Mouse (Mus musculus): ENCODE data around the gene Alg13. TPM values are rescaled to one million over a fixed set of nuclear protein-coding genes. Genes with fewer than 3 reads are reported as not detected.

The Alg13 gene
- 9.3 TPM in 2 replicates for polyA plus RNA-seq (2012; rRNA removed)

GRCm38 (mm10) chrX:144317548-144318163 is at the start of gene Alg13:
Alg13 (plus strand) TSS chrX:144317804.
- DNase-seq (ENCODE audit: extremely low spot score in 1 of 2, low spot score in 1 of 2): peak; percentile 62 to 83

DNA sequence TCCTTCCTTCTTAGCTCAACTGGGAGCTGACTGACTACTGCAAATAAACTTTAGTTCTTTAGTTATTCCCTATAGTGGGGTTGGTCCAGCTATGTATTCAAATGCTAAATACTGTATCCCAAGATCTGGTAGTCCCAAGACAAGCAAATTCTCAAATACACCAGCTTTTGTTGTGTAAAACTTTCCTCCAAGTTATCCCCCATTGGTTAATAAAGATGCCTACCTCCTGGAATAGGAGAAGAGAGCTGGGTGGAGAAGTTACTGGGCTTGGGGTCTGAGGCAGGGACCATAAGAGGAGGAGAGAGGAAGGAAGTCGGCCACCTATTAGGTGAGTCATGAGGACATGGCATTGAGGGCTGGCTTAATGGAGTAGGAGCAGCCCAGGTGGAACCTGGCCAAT is 49.0 kb upstream of the Alg13 start:
- DNase-seq (ENCODE audit: extremely low spot score in 1 of 2, low spot score in 1 of 2): no peak

DNA sequence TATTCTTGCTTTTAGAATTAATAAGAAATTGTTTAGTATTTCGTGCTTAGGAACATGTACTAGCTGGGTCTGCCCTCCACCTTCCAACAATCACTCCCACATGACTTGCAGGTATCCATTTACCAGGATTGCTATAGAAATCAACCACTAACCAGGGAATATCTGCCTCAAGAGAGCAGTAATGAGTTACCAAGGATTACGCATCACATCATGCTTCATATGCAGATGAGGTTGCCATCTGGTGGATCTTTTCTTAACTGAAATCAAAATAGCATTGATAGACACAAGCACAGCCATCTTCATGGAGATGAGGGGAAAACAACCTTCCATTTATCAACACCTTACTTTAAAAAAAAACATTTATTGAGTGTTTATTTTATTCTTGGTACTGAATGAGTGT is 16.1 kb upstream of the Alg13 start:
- DNase-seq (ENCODE audit: extremely low spot score in 1 of 2, low spot score in 1 of 2): peak in 1 of 2 experiments; percentile 59

GRCm38 (mm10) chrX:144305659-144306058 is 11.9 kb upstream of the Alg13 start:
- no peak for DNase-seq (ENCODE audit: extremely low spot score in 1 of 2, low spot score in 1 of 2)

- DNase-seq (ENCODE audit: extremely low spot score in 1 of 2, low spot score in 1 of 2): no peak
Measured at GRCm38 (mm10) chrX:144314041-144314440, 3.6 kb upstream of the Alg13 start.

DNA sequence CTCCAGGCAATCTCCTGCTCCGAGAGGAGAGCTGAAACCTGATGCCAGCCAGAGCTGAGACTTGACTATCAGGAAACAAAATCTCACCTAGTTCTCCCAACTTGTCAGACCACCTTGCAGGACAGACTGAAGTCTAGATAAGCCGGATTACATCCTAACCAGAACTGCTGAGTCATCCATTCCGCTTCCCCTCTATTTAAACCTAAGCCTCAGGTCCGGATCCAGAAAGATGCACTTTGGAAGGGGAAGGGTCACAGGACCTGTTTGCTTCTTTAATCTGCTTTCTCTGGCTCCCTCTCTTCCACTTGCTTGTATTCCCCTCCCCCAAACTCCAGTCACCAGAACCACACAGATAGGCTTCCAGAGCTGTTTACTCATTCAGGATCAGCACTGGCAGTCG is 2.6 kb upstream of the Alg13 start:
- no peak for DNase-seq (ENCODE audit: extremely low spot score in 1 of 2, low spot score in 1 of 2)

GRCm38 (mm10) chrX:144316004-144316403 is 1.6 kb upstream of the Alg13 start:
- no peak for DNase-seq (ENCODE audit: extremely low spot score in 1 of 2, low spot score in 1 of 2)

DNA sequence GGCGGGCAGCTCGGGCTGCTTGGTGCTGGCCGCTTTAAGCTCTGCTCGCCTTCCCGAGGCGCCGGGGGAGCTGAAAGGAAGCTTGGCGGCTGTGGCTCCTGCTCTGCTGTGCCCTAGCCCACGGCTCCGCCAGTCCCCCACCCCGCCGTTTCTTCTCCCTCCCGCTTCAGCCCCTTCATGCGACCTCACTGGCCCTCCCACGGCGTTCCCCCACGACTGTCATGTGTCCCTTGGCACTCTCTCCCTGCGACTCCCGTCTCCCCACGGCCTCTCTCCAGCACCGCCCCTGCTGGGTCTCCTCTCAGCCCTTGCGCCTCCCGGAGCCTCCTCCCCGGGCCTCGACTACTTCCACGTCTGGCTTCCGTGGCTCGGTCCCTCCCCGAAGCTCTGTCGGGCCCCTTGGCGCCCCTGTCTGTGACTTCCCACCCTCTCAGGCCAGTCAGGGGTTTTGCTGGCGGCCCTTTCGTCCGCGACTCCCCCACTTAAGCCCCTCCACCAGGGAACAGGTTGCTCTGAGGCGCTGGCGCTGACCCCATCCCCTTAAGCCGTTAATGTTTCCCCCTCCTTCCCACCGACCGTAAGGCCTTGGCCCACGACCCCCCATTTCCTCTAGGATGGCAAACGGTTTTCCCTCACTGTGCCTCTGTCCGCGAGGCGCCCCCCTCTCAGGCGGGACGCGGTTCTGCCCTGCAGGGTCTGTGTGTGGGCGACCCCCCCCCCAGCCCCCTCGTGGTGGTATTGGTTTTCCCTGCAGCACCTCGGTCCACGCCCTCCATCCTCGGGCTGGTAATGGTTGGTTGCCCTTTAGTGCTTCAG is 768 bp downstream of the Alg13 start:
- no peak for DNase-seq (ENCODE audit: extremely low spot score in 1 of 2, low spot score in 1 of 2)

- DNase-seq (ENCODE audit: extremely low spot score in 1 of 2, low spot score in 1 of 2): no peak
Measured at GRCm38 (mm10) chrX:144319366-144319765, 1.8 kb downstream of the Alg13 start.

GRCm38 (mm10) chrX:144325375-144325774 is 7.8 kb downstream of the Alg13 start:
- no peak for DNase-seq (ENCODE audit: extremely low spot score in 1 of 2, low spot score in 1 of 2)

DNA sequence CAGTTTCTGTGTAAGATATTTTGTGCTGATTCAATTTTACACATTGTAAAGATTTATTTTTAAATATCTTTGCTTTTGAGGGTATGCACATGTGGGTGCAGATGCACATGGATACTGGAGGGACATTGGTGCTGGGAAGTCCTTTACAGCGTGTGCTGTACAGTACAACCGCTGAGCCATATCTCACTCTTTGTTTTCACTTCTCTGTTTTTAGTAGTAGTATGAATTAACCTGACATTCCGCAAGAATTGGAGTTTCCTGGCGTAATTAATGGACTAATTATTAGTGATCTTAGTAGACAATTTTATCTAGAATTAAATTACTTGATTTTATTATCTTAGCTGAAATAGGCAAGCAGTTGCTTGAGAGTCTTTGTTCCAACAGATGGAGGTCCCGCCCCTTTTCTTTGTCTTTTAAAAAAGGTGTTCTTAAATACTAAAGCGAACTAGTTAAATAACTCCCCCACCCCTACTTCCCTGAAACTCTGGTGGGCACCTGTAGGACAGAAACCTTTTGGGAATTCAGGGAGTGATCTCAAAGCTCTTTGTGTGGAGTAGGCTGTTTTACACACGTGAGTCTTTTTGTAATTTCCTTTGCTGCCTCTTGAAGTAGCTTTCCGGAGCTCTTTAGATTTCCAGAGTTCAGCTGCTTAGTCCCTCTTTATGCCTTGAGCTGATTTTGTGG is 17.9 kb downstream of the Alg13 start:
- DNase-seq (ENCODE audit: extremely low spot score in 1 of 2, low spot score in 1 of 2): no peak

DNA sequence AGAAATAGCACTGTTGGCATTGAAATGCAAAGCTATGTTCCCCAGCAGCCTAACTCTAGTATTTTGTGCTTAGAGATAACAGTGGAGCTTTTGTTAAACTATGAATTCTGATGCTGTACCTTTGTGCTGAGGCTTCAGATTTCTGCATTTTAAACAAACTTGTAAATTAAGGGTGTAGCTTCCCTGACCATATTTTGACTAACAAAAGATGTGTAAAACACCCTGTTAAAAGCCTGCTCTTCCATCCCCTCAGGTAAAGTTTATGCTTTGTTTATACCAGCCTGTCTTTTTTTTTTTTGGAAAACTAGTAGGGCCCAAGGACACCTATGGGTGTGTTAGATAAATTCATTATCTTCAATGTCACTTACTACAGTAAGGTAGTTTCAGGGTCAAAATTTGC is 20.3 kb downstream of the Alg13 start:
- no peak for DNase-seq (ENCODE audit: extremely low spot score in 1 of 2, low spot score in 1 of 2)

GRCm38 (mm10) chrX:144338355-144338754 is 20.8 kb downstream of the Alg13 start:
- DNase-seq (ENCODE audit: extremely low spot score in 1 of 2, low spot score in 1 of 2): no peak

DNA sequence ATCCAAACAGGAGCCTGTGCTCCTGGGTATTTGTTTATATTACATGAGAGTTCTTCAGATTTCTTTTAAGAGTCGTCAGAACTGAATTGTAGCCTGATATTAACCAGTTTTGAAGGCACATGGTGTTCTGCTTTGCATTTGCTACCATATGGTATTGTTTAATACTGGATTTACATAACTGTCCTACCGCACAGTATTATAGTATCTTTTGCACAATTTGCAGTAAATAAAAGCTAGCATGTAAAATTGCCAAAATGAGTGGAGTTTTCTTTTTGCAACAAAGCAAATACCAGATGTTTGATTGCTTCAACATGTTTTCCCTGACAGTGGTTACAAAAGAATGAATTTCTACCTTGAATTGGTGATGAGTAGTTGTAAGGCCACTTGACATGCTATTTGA is 56.6 kb downstream of the Alg13 start:
- no peak for DNase-seq (ENCODE audit: extremely low spot score in 1 of 2, low spot score in 1 of 2)

DNA sequence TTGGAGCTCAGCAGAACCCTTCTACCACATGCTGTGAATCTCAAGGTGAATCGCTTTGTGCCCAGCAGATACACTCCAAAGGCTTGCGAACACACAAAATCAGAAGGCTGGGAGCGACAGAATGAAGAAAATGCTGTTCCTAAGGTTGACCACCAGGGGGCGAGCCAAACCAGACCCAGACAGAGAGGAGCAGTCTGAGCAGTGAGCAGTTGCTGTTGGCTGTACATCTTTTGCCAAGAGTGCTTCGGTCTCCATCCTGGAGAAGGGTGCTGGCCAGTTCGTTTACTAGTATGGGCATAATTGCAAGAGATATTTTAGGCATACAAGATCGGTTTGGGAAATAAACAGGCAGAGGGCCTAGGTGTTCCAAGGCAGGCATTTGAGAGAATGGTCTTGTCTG is 85.9 kb downstream of the Alg13 start:
- DNase-seq (ENCODE audit: extremely low spot score in 1 of 2, low spot score in 1 of 2): peak in 1 of 2 experiments; percentile 58

DNA sequence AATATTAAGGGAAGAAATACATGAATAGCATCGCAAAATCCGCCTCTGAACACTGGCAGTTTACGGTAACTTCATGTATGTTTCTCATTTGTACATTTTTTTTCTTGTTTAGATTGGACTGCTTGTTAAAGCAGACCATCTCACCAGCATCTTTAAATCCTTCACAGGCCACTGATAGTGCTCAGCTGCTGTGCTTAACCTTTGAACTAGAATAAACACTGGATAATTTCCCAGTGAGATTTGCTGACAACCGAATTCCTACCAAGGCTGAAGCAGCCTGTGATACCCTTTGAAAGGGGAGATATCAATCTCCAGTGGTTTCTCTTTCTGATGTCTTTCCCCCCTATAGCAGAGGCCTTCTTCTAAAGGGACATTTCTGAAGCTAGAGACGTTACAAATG is 90.4 kb downstream of the Alg13 start:
- no peak for DNase-seq (ENCODE audit: extremely low spot score in 1 of 2, low spot score in 1 of 2)

GRCm38 (mm10) chrX:144420259-144420658 is 102.7 kb downstream of the Alg13 start:
- no peak for DNase-seq (ENCODE audit: extremely low spot score in 1 of 2, low spot score in 1 of 2)

DNA sequence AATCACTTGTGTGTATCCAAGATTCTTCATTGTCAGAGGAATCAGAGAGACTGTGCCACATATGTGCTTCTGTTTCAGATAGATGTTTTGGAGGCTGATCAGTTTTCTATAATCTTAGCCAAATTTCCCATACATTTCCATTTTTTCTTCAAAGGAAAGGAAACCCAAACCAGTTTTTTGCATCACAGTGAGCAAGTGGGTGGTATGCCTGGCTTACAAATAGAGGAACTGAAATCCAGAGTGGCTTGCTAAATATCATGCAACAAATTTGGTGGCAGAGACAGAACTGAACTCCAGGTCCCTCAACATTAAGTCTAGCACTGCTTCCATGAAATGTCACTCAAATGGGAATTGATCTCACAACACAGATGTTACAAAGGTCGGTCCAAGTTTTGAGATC is 103.5 kb downstream of the Alg13 start:
- DNase-seq (ENCODE audit: extremely low spot score in 1 of 2, low spot score in 1 of 2): peak in 1 of 2 experiments; percentile 13

- no peak for DNase-seq (ENCODE audit: extremely low spot score in 1 of 2, low spot score in 1 of 2)
Measured at GRCm38 (mm10) chrX:144423848-144424247, 106.2 kb downstream of the Alg13 start.

Measured in frontal cortex, adult 2 months (tissue).